Mouse (Mus musculus) ES-E14 (cell line): ENCODE results near the gene Nhlrc2. TPM values are rescaled to one million over a fixed set of nuclear protein-coding genes. Genes with fewer than 3 reads are reported as not detected.

Experiments
- DNase-seq: peaks from one replicate; pipeline ENCODE4 v3.0.0-alpha.2; 2013; ENCODE audit warnings: low read depth, low spot score
- H3K27ac ChIP-seq: 2 replicates; pipeline ENCODE4 v1.5.1; 2012; ENCODE audit warnings: low read depth, mild to moderate bottlenecking, low read length, moderate library complexity, mixed read lengths; ENCODE audit not compliant: poor library complexity, insufficient read depth, severe bottlenecking
- H3K36me3 ChIP-seq: 2 replicates; pipeline ENCODE4 v1.6.1; 2012; ENCODE audit warnings: mild to moderate bottlenecking, low read length, moderate library complexity, mixed read lengths; ENCODE audit not compliant: control insufficient read depth, poor library complexity, insufficient read depth, severe bottlenecking
- H3K4me1 ChIP-seq, 2 experiments: fragments of 150-350 bp in 1 of 2; sonication (generic) in 1 of 2; 2 replicates each; pipeline ENCODE4 v1.6.1; 2012; ENCODE audit warnings: low read length in 2 of 2, mild to moderate bottlenecking in 1 of 2, mixed read lengths in 1 of 2; ENCODE audit not compliant: control insufficient read depth in 2 of 2, insufficient read depth in 2 of 2, poor library complexity in 1 of 2
- H3K4me3 ChIP-seq, 2 experiments: fragments of 150-350 bp in 1 of 2; sonication (generic) in 1 of 2; 2 replicates each; pipeline ENCODE4 v1.5.1; 2012; ENCODE audit warnings: low read length in 2 of 2, low read depth in 1 of 2, mild to moderate bottlenecking in 1 of 2, mixed read lengths in 1 of 2; ENCODE audit not compliant: insufficient read depth in 1 of 2, poor library complexity in 1 of 2, severe bottlenecking in 1 of 2
- H3K9ac ChIP-seq: 2 replicates; pipeline ENCODE4 v1.6.1; 2012; ENCODE audit warnings: low read depth, mild to moderate bottlenecking, low read length, mixed read lengths; ENCODE audit not compliant: poor library complexity, insufficient read depth, severe bottlenecking
- H3K9me3 ChIP-seq: fragments of 150-350 bp; sonication (generic); 2 replicates; pipeline ENCODE4 v1.6.1; 2012; ENCODE audit warnings: low read depth, mild to moderate bottlenecking, low read length; ENCODE audit not compliant: control insufficient read depth, insufficient read depth
- CHD2 ChIP-seq: IDR thresholded peaks from 2 replicates; pipeline ENCODE4 v1.6.1; 2014; ENCODE audit warnings: mild to moderate bottlenecking, low read depth, low read length, inconsistent platforms
- HCFC1 ChIP-seq: IDR thresholded peaks from 2 replicates; pipeline ENCODE4 v1.6.1; 2012; ENCODE audit warnings: low read length, inconsistent platforms, borderline replicate concordance; ENCODE audit not compliant: insufficient read depth
- MAFK ChIP-seq: IDR thresholded peaks from 2 replicates; pipeline ENCODE4 v1.6.1; 2014; ENCODE audit warnings: mild to moderate bottlenecking, low read depth, low read length, inconsistent platforms; ENCODE audit not compliant: insufficient read depth
- ZC3H11A ChIP-seq: IDR thresholded peaks from 2 replicates; pipeline ENCODE4 v1.6.1; 2012; ENCODE audit warnings: low read depth, mild to moderate bottlenecking, inconsistent platforms, low read length, borderline replicate concordance
- ZNF384 ChIP-seq: IDR thresholded peaks from 2 replicates; pipeline ENCODE4 v1.6.1; 2012; ENCODE audit warnings: low read depth, low read length, inconsistent platforms
- in situ Hi-C, 2 experiments: fragments of 600-800 bp; cut with MboI; formaldehyde crosslinking; loops; one replicate each; pipeline ENCODE4 v1.15.1; 2025; ENCODE audit warnings: low sequenced_read_pairs in 2 of 2, inconsistent platforms in 1 of 2; ENCODE audit not compliant: unreplicated experiment in 2 of 2
- total RNA-seq: library from RNA; depleted of rRNA; stranded (reverse); fragments of 300-350 nt; gene quantifications from 2 replicates; pipeline ENCODE4 v1.2.3, GENCODE M21; 2012

The Nhlrc2 gene
- total RNA-seq, 1 experiment: 15.3 TPM

- Histone ChIP-seq H3K9ac (no peak overlapping the region), H3K36me3 (peaks cover 4% of the 10 kb centered on the region; the same call in 1 of the 2 replicates), H3K4me1 (no peaks in the 10 kb centered on the region), H3K9me3 (no peaks in the 10 kb centered on the region), H3K27ac (no peak overlapping the region), H3K4me3 (no peak overlapping the region)
- DNase-seq: no peak
- TF ChIP-seq CHD2 (no peak), HCFC1 (no peak), ZNF384 (no peak), MAFK (no peak), ZC3H11A (no peak)
- in situ Hi-C loops: no loop called here
Measured at GRCm38 (mm10) chr19:56571234-56571633, 23.2 kb downstream of the Nhlrc2 start.

DNA sequence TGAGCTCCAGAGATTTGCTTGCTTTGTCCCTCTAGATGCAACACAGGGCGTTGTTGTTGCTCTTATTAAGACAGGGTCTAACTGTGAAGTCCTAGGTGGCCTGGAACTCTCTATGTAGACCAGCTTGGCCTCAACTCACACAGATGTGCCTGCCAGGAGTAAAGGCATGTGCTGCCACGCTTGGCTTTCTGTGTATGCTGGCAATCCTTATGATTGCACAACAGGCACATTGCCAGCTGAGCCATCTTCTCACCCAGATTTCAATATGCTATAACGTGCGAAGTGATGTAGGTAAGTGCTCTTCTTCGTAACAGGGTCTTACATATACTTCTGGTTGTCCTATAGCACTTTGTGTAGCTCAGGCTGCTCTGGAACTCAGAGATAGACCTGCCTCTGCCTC is 23.9 kb downstream of the Nhlrc2 start:
- in situ Hi-C loops: no loop called here

DNA sequence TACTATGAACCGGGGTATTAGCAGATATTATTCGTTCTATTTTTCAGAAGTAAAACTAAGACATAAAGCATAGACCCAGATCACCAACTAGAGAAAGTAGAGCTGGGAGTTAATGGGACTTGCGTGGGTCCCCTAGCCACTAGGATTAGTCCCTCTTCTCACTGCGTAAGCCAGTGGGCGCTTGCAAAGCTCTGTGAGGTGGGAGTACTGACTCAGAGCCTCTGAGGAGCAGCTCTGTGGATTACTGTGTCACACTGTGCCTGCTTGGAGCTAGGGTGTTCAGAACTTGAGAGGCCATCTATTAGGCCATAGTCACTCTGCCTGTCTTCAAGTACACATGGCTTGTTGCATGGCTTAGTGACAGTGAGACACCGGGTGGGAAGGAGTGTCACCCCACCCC is 25.1 kb downstream of the Nhlrc2 start:
- Histone ChIP-seq H3K9me3 (no peaks in the 10 kb centered on the region), H3K36me3 (peaks cover 4% of the 10 kb centered on the region; the same call in 1 of the 2 replicates), H3K9ac (no peak overlapping the region), H3K27ac (no peak overlapping the region), H3K4me3 (no peak overlapping the region), H3K4me1 (no peaks in the 10 kb centered on the region)
- no peak for DNase-seq
- TF ChIP-seq MAFK (no peak), ZC3H11A (no peak), CHD2 (no peak), HCFC1 (no peak), ZNF384 (no peak)
- in situ Hi-C loops: no loop called here

More for the DNA sequence above, 23.9 kb downstream of the Nhlrc2 start:
- Histone ChIP-seq H3K36me3 (peaks cover 4% of the 10 kb centered on the region; the same call in 1 of the 2 replicates), H3K4me1 (no peaks in the 10 kb centered on the region), H3K9ac (no peak overlapping the region), H3K9me3 (no peaks in the 10 kb centered on the region), H3K4me3 (no peak overlapping the region), H3K27ac (no peak overlapping the region)
- TF ChIP-seq ZNF384 (no peak), CHD2 (no peak)
- DNase-seq: no peak

DNA sequence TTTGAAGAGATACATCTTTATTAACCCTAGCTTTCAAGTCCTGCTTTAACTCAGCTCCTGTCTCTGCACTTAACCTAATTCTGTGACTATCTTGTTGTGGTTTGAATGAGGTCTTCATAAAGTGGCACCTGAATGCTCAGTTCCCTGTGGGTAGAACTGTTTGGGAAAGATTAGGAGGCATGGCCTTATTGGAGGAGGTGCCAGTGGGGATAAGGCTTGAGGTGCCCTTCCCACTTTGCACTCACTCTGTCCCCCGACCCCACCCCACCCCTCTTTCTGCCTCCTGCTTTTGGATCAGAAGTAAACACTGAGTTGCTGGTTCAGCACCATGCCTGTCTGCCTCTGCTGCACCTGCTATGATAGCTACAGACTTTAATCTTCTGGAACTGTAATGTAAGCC is 29.7 kb downstream of the Nhlrc2 start:
- no peak for DNase-seq
- no peak overlapping the region for H3K9ac ChIP-seq
- peaks cover 4 to 5% of the 10 kb centered on the region in 2 experiments; a peak in 2 of 4 replicates for H3K4me1 ChIP-seq
- peaks cover 5% of the 10 kb centered on the region; the same call in 1 of the 2 replicates for H3K36me3 ChIP-seq
- no peak overlapping the region for H3K27ac ChIP-seq
- no peak overlapping the region for H3K4me3 ChIP-seq
- TF ChIP-seq CHD2 (no peak), MAFK (no peak), ZC3H11A (no peak), ZNF384 (no peak), HCFC1 (no peak)
- H3K9me3 ChIP-seq: no peaks in the 10 kb centered on the region
- in situ Hi-C loops: no loop called here

DNA sequence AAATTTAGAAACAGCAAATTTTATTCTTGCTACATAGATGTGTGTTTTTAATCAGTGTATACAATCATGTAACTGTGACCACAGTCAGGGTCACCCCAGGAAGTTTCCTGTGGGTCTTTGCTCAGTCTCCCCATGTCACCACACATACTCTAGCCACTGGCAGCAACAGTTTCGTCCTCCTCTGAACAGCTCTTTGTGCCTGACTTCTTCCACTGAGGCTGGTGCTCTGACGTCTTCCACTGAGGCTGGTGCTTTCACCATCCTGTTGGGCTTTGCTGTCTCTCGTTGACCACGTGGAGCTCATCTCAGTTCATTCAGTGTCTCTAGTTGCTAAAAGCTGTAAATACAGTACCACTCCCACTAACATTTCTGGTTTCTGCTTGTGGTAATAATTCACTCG is 33.9 kb downstream of the Nhlrc2 start:
- no peak overlapping the region for H3K27ac ChIP-seq
- H3K36me3 ChIP-seq: peaks cover 3% of the 10 kb centered on the region; the same call in 1 of the 2 replicates
- H3K4me3 ChIP-seq: no peak overlapping the region
- H3K4me1 ChIP-seq: peaks cover 4 to 5% of the 10 kb centered on the region in 2 experiments; a peak in 2 of 4 replicates
- TF ChIP-seq ZC3H11A: no peak
- no peak for TF ChIP-seq CHD2
- no peak for TF ChIP-seq MAFK
- no peak for TF ChIP-seq HCFC1
- TF ChIP-seq ZNF384: no peak
- in situ Hi-C loops: no loop called here
- no peak overlapping the region for H3K9ac ChIP-seq
- DNase-seq: no peak
- H3K9me3 ChIP-seq: no peaks in the 10 kb centered on the region
